Mouse (Mus musculus) ZHBTc4 (cell line): Measurements from ENCODE around the gene Slc22a12.

ENCODE experiments used
- DNase-seq: peaks from one replicate; pipeline ENCODE4 v3.0.0-alpha.2; 2011; ENCODE audit warnings: low read depth, low spot score

Gene Slc22a12

DNA sequence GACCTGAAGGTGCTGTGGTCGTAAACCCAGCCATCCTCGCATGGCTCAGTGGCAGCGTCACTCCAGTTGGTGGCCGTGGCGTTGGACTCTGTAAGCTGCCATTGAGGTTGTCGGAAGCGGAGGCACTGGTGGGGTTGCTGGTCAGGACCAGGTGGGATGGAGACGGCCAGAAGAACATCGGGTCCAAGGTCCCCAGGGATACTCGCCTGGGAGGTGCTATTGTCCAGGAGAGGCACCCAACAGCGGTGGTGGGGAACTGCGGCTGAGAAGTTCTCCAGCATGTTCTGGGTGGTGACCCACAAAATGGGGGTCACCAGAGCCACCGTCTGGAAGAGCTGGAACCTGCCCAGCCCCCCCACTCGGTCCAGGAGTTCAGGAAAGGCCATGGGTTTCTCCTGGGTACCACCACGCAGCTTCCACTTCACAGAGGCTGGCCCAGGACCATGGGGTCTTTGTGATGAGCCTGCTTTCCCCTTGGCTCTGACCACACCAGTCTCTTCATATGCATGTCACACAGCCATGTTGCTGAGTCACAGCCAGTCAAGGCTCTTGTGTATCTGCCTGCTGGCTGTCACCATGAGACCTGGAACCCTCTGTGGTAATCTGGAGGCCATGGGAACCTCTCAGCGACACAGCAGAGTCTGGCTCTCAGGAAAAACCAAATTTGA is at the start of gene Slc22a12:
Slc22a12 (minus strand) TSS at position 666 of the 668 bp plus-strand sequence.
- no peak for DNase-seq

DNA sequence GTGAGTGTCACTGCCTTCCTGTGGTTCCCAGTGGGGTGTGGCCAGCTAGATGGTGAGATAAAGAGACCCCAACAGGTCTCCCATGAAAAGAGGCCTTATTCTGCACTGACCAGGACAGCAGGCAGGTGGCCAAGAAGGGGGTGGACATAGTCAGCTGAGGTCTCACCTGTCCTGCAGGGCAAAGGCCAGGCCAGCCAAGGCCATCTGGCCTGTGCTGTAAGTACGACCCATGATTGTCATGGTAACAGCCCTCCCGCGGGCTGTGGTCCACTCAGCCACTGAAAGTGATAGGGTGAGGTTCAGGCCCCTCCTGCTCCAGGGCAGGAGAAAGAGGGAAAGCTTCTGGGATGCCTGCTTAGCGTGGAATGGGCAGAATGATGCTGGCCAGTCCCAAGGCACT is 29.2 kb upstream of the Slc22a12 start:
- DNase-seq = no peak

DNA sequence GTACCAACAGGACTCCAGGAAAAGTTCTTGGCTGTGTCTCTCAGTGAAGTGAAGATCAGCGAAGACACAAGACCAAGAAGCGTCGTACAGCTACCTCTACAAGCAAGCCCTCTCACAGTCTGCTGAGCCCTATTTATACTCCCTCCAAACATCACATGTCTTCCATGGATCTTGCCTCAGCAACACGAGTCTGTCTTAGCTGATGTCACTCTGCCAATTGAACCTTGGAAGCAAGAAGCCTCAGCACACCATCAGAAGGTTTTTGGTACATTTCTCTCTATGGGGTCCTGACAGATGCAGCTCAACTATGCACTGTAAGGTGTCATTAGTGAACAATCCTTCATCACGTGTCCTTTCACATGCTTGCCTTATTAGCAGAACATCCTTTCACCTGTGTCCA is 28.6 kb upstream of the Slc22a12 start:
- DNase-seq = no peak

DNA sequence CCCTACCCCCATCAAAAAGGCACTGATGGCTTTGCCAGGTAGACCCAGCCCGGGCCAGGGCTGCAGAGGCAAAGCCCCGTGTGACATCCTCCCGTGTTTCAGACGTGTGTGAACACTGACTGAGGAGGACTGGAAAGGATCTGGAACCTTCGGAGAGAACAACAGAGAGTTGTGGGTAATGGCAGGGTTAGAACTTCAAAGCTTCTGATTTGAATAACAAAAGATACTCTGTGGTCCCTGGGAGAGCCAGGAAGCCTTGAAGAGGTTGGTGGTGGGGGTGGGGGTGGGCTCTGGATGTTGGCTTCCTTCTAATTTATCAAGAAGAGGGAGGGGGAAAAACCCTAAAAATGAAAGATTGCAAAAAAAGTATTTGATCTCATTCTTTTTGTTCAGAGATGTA is 26.7 kb upstream of the Slc22a12 start:
- peak; percentile 71 for DNase-seq

DNA sequence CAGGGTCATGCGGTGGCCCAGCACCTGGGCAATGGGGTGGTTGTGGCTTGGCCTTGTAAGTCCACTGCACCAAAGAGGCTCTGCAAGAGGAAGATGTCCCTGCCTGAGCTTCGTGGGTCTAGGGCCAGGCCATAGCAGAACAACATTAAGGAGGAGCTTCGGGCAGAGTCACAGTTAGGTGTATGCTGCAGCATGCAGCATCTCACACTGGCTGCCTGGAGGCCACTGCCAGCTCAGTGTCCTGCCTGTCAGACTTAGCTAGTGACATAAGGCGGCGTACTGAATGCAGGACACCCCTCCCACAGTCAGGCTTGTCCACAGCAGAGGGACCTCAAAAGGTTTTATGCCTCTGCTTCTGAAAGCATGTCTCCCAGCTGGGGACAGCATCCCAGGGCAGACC is 26.2 kb upstream of the Slc22a12 start:
- no peak for DNase-seq

DNA sequence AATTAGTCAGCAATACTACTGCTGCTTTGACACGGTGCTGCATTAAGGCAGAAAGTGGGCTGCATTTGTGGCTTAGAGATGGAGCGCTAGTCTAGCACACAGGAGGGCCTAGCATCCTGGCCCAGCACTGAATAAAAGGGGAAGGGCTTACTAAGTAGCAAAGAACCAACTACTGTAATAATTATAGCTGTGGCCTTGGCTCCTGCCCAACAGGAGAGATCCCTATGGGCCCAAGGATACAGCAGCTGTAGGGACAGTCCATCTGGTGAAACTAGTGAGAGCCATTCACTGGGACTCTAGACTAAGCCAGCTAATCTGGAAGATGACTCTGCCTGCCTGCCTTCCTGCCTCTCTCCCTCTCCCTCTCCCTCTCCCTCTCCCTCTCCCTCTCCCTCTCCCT is 23.6 kb upstream of the Slc22a12 start:
- no peak for DNase-seq

DNA sequence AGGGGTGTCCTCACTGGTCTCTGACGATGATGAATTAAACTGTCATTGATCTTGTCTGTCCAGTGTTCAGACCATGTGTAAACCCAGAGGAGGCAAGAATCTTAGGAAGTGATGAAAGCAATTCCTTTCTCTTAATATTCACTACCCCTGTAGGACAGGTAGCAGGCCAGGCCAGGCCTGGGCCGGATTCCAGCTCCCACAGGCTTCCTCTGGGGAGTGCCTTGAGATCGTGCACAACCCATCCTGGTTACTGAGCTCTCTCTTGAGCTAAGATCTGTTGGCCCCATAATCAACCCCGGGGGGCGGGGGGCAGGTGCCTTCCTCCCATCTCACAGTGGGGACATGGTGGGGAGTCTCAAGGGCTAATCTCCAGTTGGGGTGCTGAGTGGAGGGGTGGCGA is 22.3 kb upstream of the Slc22a12 start:
- no peak for DNase-seq

DNA sequence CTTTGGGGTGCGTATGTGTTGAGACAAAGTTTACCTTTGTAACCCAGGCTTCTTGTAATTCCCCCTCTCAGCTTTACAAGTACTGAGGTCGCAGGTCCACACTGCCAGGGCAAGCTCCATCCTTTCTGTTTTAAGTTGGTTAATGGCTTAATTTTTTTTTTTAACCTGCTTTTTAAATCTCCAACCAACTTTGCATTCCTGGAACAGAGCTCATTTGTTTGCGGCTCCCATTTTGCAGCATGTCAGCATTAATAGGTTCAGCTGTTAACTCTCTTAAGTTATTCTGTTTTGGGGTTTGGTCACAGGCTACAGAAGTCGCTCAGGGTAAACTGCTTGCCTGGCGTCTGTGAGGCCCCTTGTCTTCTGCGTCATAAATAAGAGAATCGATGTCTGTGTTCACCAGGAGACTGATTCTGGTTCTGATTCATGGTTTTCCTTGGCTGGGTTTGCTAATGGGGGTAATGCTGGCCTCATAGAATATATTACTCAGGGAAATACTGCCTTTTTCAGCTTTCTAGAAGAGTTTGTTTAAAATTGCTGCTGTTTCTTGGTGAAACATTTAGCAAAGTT is 17.5 kb upstream of the Slc22a12 start:
- DNase-seq = no peak

DNA sequence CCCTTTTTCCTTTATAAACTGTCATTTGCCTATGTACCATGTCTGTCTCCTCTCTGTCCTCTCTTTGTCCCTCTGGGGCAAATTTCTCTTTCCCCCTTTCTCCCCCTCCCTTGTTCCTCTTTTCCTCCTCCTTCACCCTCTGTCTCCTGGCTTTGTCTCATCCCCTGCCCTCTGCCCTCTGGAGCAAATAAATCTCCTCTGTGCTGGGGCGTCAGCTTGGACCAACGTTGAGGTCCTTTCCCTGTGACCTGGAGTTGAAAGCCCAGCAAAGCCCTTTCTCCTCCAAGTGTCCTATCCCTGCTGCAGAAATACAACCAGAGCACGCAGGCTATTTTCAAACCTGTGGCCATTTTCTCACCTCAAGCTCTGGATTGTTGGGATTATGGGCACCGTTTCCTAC is 16.7 kb upstream of the Slc22a12 start:
- DNase-seq = no peak

DNA sequence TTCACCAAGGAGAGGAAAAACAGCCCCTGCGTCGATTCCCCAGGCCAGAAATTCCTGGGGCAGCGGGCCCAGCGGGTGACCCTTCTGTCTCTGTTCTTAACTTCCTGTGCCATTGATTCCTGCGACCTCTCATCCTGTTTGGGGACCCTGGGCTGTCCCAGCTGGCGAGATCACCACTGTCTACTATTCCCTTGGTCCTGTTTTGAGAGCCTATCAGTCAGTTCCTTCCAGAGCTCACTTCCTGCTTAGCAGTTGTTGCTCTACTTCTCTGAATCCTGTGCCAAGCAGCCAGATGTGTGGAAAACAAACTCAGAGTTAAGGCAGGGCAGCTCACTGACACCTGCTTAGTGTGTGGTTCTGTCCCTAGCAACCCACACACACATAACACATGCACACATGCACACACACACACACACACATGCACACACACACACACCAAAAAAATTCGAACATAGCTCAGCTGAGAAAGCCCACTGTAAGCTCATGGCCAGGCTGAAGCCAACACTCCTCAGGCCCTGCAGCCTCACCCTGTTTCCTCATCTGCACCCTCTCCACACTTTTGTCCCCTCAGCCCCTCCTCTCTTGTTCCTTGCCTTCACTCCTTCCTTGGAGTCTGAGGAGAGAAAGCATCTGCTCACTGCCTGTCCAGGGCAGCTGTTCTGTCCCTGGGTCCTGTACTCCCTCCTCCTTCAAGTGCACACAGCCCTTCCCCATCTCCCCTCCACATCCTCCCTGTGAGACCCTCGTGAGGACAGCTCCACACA is 11.2 kb upstream of the Slc22a12 start:
- no peak for DNase-seq

DNA sequence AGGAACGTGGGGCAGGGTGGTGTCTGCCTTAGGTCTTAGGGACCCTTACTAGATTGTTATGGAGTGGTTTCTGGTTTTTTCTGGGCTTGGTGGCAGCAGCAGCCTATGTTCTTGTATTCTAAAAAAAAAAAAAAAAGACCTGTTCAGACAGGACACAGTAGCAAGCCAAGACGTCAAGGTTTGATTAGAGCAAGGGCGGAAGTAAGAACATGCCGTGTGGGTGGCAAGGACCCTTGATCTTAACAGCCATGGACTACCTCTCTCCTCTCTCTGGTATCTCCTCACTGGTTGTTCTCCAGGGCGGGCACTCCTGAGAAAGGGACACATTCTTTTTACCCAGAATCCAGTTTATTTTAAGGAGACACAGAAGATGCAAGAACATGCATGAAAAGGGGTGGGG is 10.3 kb upstream of the Slc22a12 start:
- DNase-seq = no peak

DNA sequence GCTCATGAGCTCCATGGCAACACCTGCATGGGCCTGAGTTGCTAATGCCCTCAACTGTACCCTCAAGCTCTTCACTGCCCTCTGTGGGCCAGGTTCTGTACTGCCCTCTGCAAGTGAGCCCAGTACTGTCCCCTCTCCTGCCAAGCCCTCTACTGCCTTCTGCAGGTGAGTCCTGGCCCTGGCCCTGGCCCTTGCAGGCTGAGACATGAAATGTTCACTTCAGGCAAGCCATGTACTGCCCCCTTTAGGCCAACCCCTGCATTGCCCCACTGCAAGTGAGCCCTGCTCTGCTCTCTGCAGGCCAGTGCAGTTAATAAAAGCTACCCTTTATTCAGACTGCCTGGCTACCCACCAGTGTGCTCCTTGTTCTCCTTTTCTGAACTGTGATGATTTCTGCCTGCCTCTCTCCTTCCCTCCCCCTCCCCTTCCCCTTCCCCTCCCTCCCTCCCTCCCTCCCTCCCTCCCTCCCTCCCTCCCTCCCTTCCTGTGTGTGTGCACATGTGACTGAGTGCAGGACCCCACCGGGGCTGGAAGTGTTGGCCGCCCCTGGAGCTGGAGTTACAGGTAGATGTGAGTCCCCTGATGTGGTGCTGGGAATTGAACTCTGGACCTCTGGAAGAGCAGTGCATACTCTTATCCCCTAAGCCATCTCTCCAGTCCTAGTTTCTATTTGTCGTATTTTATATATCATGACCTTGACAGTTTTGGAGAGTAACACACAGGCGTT is 9.6 kb upstream of the Slc22a12 start:
- DNase-seq = peak; percentile 77

DNA sequence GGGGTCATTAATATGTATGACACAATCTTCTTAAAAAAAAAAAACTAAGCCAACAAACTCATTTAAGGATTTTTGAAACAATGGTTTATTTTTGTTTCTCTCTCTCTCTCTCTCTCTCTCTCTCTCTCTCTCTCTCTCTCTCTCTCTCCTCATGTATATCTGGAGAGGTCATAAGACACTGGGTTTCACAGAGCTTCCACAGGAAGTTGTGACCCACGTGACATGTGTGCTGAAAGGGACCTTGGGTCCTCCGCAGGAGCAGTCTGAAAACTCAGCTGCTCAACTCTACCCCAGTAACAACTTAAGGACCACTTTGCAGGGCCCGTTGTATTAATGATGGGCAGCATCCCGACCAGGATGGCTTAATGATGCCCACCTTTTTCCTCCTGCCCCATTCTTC is 8.4 kb upstream of the Slc22a12 start:
- no peak for DNase-seq

DNA sequence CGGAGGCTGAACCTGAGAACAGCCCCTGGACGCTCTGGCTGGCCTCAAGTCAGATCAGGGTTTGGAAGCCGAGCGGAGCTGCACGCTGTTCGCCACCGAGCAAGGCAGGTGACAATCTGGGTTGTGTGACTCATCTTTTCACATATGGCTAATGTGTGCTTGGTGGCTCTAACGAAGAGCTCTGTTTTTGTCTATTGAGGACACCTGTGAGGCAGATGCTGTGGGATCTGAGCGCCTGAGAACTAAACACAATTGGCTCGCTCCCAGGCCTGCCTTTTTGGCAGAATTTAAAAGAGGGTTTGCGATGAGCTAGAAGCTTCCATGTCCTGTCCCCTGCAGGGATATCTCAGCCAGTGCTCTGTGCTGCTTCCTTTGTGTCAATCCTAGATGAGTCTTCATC is 6.7 kb upstream of the Slc22a12 start:
- no peak for DNase-seq

DNA sequence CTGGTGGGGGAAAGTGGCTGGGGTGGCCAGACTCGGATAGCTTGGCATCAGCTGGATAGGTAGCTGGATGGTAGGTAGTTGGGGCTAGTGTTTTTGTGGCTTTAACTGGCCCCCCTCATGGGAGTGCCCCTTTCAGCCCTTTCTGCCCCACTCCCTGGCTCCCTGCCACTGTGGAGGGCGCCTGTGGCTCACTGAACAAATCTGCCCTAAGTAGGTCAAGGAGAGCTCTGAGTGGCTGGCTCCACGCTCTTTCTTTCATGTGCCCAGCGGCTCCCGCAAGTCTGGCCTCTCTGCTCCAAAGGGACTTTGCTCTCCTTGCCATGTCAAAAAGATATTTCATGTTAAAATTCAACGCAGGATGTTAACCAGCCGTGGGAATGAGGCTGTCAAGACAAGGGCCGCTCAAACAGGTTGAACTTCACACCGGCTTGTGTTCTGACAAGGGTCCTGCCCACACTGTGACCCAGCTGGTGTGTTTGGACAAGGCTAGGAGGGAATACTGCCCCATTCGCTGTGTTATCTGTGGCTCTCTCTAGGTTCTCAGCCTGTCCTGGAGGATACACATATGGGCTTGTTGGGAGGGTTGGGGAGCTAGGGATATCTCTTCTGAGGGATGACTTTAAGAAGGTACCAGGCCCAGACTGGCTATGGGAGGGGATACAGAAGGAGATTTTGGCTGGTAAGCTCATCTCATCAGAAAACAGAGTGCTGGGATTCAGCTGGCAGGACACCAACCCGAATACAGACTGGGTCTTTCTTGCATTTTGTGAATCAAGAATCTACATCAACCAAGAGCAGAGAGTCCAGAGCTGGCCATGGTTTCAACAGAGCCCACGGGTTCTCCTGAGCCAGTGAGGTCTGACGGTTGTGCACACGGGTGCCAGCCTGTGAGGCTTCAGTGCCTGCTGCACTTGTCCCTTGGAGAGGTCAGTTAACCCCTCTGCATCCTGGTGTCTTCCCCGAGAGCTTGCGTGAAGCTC is 5.9 kb upstream of the Slc22a12 start:
- DNase-seq = no peak

DNA sequence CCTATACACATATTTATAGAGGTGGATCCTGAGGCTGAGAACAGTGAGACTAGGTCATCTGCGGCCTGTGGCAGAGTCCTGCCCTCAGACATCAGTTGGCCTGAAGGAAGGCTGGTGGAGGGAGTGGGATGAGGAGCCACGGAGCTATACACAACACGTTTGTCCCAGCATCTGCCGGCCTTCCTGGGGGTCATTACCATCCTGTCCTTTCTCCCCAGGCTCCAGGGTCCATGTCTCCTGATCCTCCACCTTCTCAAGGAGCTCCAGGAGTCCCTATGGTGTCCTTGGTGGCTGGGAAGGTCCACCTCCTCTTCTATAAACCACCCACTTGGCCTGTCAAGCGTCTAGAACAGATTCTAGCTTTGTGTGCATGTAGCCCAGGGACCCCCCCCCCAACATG is 5.0 kb upstream of the Slc22a12 start:
- no peak for DNase-seq

DNA sequence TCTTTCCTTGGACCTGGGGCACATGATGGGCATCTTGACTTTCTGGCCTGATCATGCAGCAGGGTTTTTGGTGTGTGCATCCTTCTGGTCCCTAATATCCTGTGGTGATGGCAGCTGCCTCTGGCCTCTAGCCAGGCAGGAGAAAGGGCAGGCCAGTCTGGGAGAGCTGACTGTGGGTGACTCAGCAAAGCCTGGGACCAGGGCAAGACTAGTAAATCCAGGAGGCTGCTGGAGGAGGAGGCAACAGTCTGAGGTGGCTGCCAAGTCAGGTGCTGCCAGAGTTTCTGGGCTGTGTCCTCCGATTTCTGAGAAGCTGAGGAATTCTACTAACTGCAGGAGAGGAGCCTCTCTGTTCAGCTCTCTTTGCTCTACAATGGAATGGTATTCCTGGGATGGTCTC is 3.3 kb upstream of the Slc22a12 start:
- no peak for DNase-seq

DNA sequence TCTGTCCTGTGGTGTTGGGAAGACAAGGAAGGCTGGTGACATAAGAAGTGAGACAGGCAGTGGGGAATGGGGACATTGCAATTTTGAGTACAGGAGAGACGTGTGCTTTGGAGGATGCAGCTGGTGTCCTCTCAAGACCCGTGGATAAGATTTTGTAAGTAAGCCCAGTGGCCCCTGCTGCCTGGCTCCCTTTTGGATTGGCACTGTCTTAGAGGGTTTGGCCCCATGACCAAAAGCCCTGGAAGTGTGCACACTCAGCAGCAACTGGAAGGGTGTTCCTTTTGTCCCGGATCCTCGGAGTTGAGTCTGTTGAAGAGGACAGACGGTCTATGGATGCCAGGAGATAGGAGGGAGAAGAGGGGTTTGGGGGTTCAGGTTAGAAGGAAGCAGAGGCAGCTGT is 2.6 kb upstream of the Slc22a12 start:
- no peak for DNase-seq

DNA sequence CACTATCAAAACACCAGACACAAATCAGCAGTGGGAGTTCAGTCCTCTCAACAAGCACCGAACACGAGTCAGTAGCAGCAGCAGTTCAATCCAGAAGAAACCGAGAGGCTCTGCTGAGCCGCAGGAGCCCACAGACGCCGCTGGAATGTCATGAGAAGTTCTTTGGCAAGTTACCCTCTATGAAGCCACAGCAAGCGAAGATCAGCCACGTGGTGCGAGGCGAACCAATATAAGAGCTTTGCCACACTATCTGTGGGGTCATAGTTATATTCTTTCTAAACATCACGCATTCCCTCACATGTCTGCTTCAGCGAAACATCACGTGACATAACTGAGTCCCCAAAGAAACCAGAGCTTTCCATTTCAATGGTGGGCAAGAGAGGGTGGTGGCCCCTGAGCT is 1.9 kb upstream of the Slc22a12 start:
- DNase-seq = no peak

DNA sequence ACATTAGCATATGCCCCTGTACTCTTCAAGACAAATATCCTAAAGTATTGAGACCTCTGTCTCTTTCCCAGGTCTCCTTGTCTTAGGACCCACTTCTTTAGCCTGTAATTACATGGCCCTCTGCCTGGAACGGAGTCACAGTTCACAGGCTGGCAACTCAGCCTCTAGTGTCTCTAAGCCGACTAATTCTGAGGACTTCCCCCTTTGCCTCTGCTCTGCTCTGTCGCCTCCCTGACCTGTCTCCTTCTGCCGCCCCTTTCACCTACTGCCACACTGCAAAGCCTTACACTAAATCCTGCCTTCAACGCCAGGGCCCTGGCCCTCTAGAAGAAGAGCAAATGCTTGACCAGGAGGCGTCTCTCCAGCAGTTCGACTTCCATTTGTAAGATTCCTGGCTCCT is 686 bp upstream of the Slc22a12 start:
- no peak for DNase-seq

DNA sequence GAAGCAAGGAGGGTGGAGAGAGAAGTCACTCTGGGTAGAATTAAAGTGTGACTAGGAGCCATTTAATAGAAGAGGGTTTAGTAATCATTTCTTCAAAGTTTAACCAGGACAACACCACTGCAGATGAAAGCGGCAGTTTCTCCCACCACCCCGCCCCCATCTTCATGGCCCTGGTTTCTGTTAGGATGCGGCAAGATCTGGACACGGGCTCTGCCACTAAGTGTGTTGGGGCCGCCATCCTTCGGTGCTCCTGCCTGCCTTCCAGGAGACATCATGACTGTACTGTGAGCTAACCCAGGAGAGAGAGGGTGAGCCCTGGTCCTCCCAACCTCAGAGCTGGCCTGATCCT is 177 bp upstream of the Slc22a12 start:
- no peak for DNase-seq
